Mouse (Mus musculus): ENCODE measurements around the gene Tjap1. TPM values are rescaled to one million over a fixed set of nuclear protein-coding genes. Genes with fewer than 3 reads are reported as not detected.

Tjap1 gene
- polyA plus RNA-seq, 1 experiment = 12.7 TPM

- Histone ChIP-seq H3K27me3 (ENCODE audit: control insufficient read depth) (no peaks in the 10 kb centered on the region), H3K36me3 (ENCODE audit: control insufficient read depth) (peaks cover 100% of the 10 kb centered on the region), H3K9me3 (ENCODE audit: control insufficient read depth, low read length) (no peaks in the 10 kb centered on the region), H3K4me1 (ENCODE audit: control insufficient read depth) (peaks cover 1% of the 10 kb centered on the region), H3K4me3 (replicated peaks) (no peak overlapping the region)
- TF ChIP-seq GATA1 (IDR thresholded peaks at IDR 0.05; ENCODE audit: low read length) (no peak), TAL1 (IDR thresholded peaks at IDR 0.05; ENCODE audit: low read length) (no peak)
Observed at GRCm38 (mm10) chr17:46262201-46262694, 20.6 kb downstream of the Tjap1 start.

GRCm38 (mm10) chr17:46259675-46260074, 23.2 kb downstream of the Tjap1 start:
- peaks cover 78% of the 10 kb centered on the region for H3K36me3 ChIP-seq (ENCODE audit: control insufficient read depth)
- peaks cover 18% of the 10 kb centered on the region for H3K27me3 ChIP-seq (ENCODE audit: control insufficient read depth)
- peaks cover 1% of the 10 kb centered on the region for H3K4me1 ChIP-seq (ENCODE audit: control insufficient read depth)
- H3K9me3 ChIP-seq (ENCODE audit: control insufficient read depth, low read length) = no peaks in the 10 kb centered on the region; the same call in 1 of the 2 replicates
- TF ChIP-seq TAL1 (IDR thresholded peaks at IDR 0.05; ENCODE audit: low read length) (no peak), GATA1 (IDR thresholded peaks at IDR 0.05; ENCODE audit: low read length) (no peak)
- H3K4me3 ChIP-seq (replicated peaks) = no peak overlapping the region

GRCm38 (mm10) chr17:46258279-46259053, 24.4 kb downstream of the Tjap1 start:
- peaks cover 66% of the 10 kb centered on the region for H3K36me3 ChIP-seq (ENCODE audit: control insufficient read depth)
- no peak overlapping the region for H3K4me3 ChIP-seq (replicated peaks)
- TF ChIP-seq TAL1 (IDR thresholded peaks at IDR 0.05; ENCODE audit: low read length) (no peak), GATA1 (IDR thresholded peaks at IDR 0.05; ENCODE audit: low read length) (no peak)

GRCm38 (mm10) chr17:46255147-46255546, 27.7 kb downstream of the Tjap1 start:
- Histone ChIP-seq H3K27me3 (ENCODE audit: control insufficient read depth) (peaks cover 37% of the 10 kb centered on the region), H3K9me3 (ENCODE audit: control insufficient read depth, low read length) (no peaks in the 10 kb centered on the region; the same call in 1 of the 2 replicates), H3K36me3 (ENCODE audit: control insufficient read depth) (peaks cover 59% of the 10 kb centered on the region)

More at GRCm38 (mm10) chr17:46258279-46259053, 24.4 kb downstream of the Tjap1 start:
- H3K9me3 ChIP-seq (ENCODE audit: control insufficient read depth, low read length) = no peaks in the 10 kb centered on the region; the same call in 1 of the 2 replicates
- peaks cover 30% of the 10 kb centered on the region for H3K27me3 ChIP-seq (ENCODE audit: control insufficient read depth)
- peaks cover 13% of the 10 kb centered on the region for H3K4me1 ChIP-seq (ENCODE audit: control insufficient read depth)

GRCm38 (mm10) chr17:46254106-46254505, 28.7 kb downstream of the Tjap1 start:
- Histone ChIP-seq H3K36me3 (ENCODE audit: control insufficient read depth) (peaks cover 59% of the 10 kb centered on the region), H3K4me1 (ENCODE audit: control insufficient read depth) (peaks cover 32% of the 10 kb centered on the region), H3K9me3 (ENCODE audit: control insufficient read depth, low read length) (no peaks in the 10 kb centered on the region; the same call in 1 of the 2 replicates), H3K4me3 (replicated peaks) (peak overlapping the region; percentile 58), H3K27me3 (ENCODE audit: control insufficient read depth) (peaks cover 37% of the 10 kb centered on the region)
- TF ChIP-seq GATA1 (IDR thresholded peaks at IDR 0.05; ENCODE audit: low read length) (no peak), TAL1 (IDR thresholded peaks at IDR 0.05; ENCODE audit: low read length) (no peak)

More at GRCm38 (mm10) chr17:46255147-46255546, 27.7 kb downstream of the Tjap1 start:
- Histone ChIP-seq H3K4me3 (replicated peaks) (no peak overlapping the region), H3K4me1 (ENCODE audit: control insufficient read depth) (peaks cover 23% of the 10 kb centered on the region)
- TF ChIP-seq GATA1 (IDR thresholded peaks at IDR 0.05; ENCODE audit: low read length) (no peak), TAL1 (IDR thresholded peaks at IDR 0.05; ENCODE audit: low read length) (no peak)

GRCm38 (mm10) chr17:46253452-46254084, 29.3 kb downstream of the Tjap1 start, which contains the start of gene Lrrc73:
TSS of gene Lrrc73 (plus strand) at chr17:46253531.
- no peaks in the 10 kb centered on the region; the same call in 1 of the 2 replicates for H3K9me3 ChIP-seq (ENCODE audit: control insufficient read depth, low read length)
- TF ChIP-seq GATA1 (IDR thresholded peaks at IDR 0.05; ENCODE audit: low read length) (no peak), TAL1 (IDR thresholded peaks at IDR 0.05; ENCODE audit: low read length) (no peak)
- peaks cover 59% of the 10 kb centered on the region for H3K36me3 ChIP-seq (ENCODE audit: control insufficient read depth)
- H3K4me1 ChIP-seq (ENCODE audit: control insufficient read depth) = peaks cover 36% of the 10 kb centered on the region
- peak within 1 kb of the TSS; percentile 58 for H3K4me3 ChIP-seq (replicated peaks)
- peaks cover 37% of the 10 kb centered on the region for H3K27me3 ChIP-seq (ENCODE audit: control insufficient read depth)

- Histone ChIP-seq H3K4me3 (replicated peaks) (no peak overlapping the region), H3K27me3 (ENCODE audit: control insufficient read depth) (peaks cover 37% of the 10 kb centered on the region), H3K4me1 (ENCODE audit: control insufficient read depth) (peaks cover 40% of the 10 kb centered on the region), H3K9me3 (ENCODE audit: control insufficient read depth, low read length) (no peaks in the 10 kb centered on the region; the same call in 1 of the 2 replicates), H3K36me3 (ENCODE audit: control insufficient read depth) (peaks cover 52% of the 10 kb centered on the region)
- TF ChIP-seq GATA1 (IDR thresholded peaks at IDR 0.05; ENCODE audit: low read length) (no peak), TAL1 (IDR thresholded peaks at IDR 0.05; ENCODE audit: low read length) (no peak)
Observed at GRCm38 (mm10) chr17:46252571-46253451, 30.0 kb downstream of the Tjap1 start.

GRCm38 (mm10) chr17:46251174-46251573, 31.7 kb downstream of the Tjap1 start:
- TF ChIP-seq GATA1 (IDR thresholded peaks at IDR 0.05; ENCODE audit: low read length) (no peak), TAL1 (IDR thresholded peaks at IDR 0.05; ENCODE audit: low read length) (no peak)
- H3K36me3 ChIP-seq (ENCODE audit: control insufficient read depth) = peaks cover 50% of the 10 kb centered on the region

More at GRCm38 (mm10) chr17:46251174-46251573, 31.7 kb downstream of the Tjap1 start:
- no peaks in the 10 kb centered on the region; the same call in 1 of the 2 replicates for H3K9me3 ChIP-seq (ENCODE audit: control insufficient read depth, low read length)
- no peak overlapping the region for H3K4me3 ChIP-seq (replicated peaks)
- H3K4me1 ChIP-seq (ENCODE audit: control insufficient read depth) = peaks cover 53% of the 10 kb centered on the region
- H3K27me3 ChIP-seq (ENCODE audit: control insufficient read depth) = peaks cover 34% of the 10 kb centered on the region
